Mouse (Mus musculus) embryonic stem cell, embryonic (primary cell): Measurements from ENCODE around the gene Ess2.

Source experiments
- CTCF ChIA-PET, 4 experiments: fragments of 300-600 bp in 2 of 4; fragments of 350-600 bp in 2 of 4; sonication (Branson Sonifier 250); formaldehyde crosslinking; loops; one replicate each; lab custom pipeline; 2022; ENCODE audit warnings: inconsistent platforms in 2 of 4; lab: Charles Lee
- POLR2A ChIA-PET, 4 experiments: fragments of 300-600 bp in 2 of 4; fragments of 350-600 bp in 2 of 4; sonication (Branson Sonifier 250); formaldehyde crosslinking; loops; one replicate each; lab custom pipeline; 2022; ENCODE audit warnings: antibody characterized with exemption in 4 of 4, inconsistent platforms in 1 of 4; lab: Charles Lee

Gene Ess2

GRCm38 (mm10) chr16:17891567-17891959, 19.6 kb downstream of the Ess2 start, which contains the start of gene Gm20518:
Gm20518 (minus strand) TSS chr16:17891671.
- CTCF ChIA-PET, result interaction anchor here (0.5 to 2.8 kb wide), 24 partner anchors 8 to 744 kb away, joined by 3 to 14 read pairs (median 4); partner anchors contain the start of genes Ccdc116 (in 1 of the 4), Dgcr6 (in 1 of the 4), Ess2 (in 1 of the 4) and Slc25a1 (in 1 of the 4)
- POLR2A ChIA-PET, result interaction anchor here (0.6 to 4.6 kb wide), 103 partner anchors 8 to 921 kb away, joined by 3 to 52 read pairs (median 5); partner anchors contain the start of genes Ess2 (in 3 of the 4), Gsc2 (in 3 of the 4), Slc25a1 (in 3 of the 4) and Cdc45 (in 1 of the 4)

- POLR2A ChIA-PET, result interaction anchor here (0.6 to 4.6 kb wide), 100 partner anchors 8 to 921 kb away, joined by 3 to 52 read pairs (median 5); partner anchors contain the start of genes Ess2 (in 3 of the 4), Gsc2 (in 3 of the 4), Slc25a1 (in 3 of the 4) and Cdc45 (in 1 of the 4)
- CTCF ChIA-PET, result interaction anchor here in 3 of 4 experiments (0.5 to 2.8 kb wide), 23 partner anchors 9 to 744 kb away, joined by 3 to 14 read pairs (median 4); partner anchors contain the start of genes Ccdc116 (in 1 of the 3), Dgcr6 (in 1 of the 3), Ess2 (in 1 of the 3) and Slc25a1 (in 1 of the 3)
These were observed 20.1 kb downstream of the Ess2 start for GRCm38 (mm10) chr16:17890917-17891566.

GRCm38 (mm10) chr16:17890342-17890727, 20.8 kb downstream of the Ess2 start:
- CTCF ChIA-PET, result interaction anchor here in 2 of 4 experiments (0.7 to 2.8 kb wide), 2 partner anchors 41 to 670 kb away, joined by 6 to 14 read pairs; no protein-coding TSS in a partner anchor

GRCm38 (mm10) chr16:17889689-17890341, 21.3 kb downstream of the Ess2 start:
- CTCF ChIA-PET, result interaction anchor here in 1 of 4 experiments (0.7 kb wide), 1 partner anchor 670 kb away, joined by 6 read pairs; no protein-coding TSS in a partner anchor
- POLR2A ChIA-PET, result interaction anchor here in 2 of 4 experiments (0.7 to 4.6 kb wide), 14 partner anchors 9 to 199 kb away, joined by 3 to 52 read pairs (median 11); partner anchors contain the start of genes Slc25a1 (in 2 of the 2), Ess2 (in 1 of the 2) and Klhl22 (in 1 of the 2)

More at GRCm38 (mm10) chr16:17890342-17890727, 20.8 kb downstream of the Ess2 start:
- POLR2A ChIA-PET, result interaction anchor here (0.6 to 4.6 kb wide), 36 partner anchors 8 to 922 kb away, joined by 3 to 52 read pairs (median 8); partner anchors contain the start of genes Ess2 (in 2 of the 4), Slc25a1 (in 2 of the 4), Cdc45 (in 1 of the 4) and Gsc2 (in 1 of the 4)

- ChIA-PET CTCF (interaction anchor here in 1 of 4 experiments (1.7 kb wide), 1 partner anchor 35 kb away, joined by 4 read pairs; no protein-coding TSS in a partner anchor), POLR2A (interaction anchor here in 3 of 4 experiments (0.7 to 6.8 kb wide), 18 partner anchors 7 to 205 kb away, joined by 3 to 36 read pairs (median 4); partner anchors contain the start of genes Slc25a1 (in 2 of the 3), Ess2 (in 1 of the 3), Gm20518 (in 1 of the 3) and Klhl22 (in 1 of the 3))
These were observed 27.0 kb downstream of the Ess2 start for GRCm38 (mm10) chr16:17884116-17884515.

- ChIA-PET CTCF (no interaction called here), POLR2A (interaction anchor here in 3 of 4 experiments (0.9 to 6.8 kb wide), 6 partner anchors 9 to 15 kb away, joined by 3 to 36 read pairs (median 6); partner anchors contain the start of gene Gm20518 (in 3 of the 3))
These were observed 29.0 kb downstream of the Ess2 start for GRCm38 (mm10) chr16:17882196-17882595.

GRCm38 (mm10) chr16:17879571-17879970, 31.6 kb downstream of the Ess2 start:
- POLR2A ChIA-PET, result interaction anchor here in 2 of 4 experiments (0.7 to 6.8 kb wide), 6 partner anchors 8 to 45 kb away, joined by 3 to 36 read pairs (median 4); partner anchors contain the start of gene Gm20518 (in 2 of the 2)
- CTCF ChIA-PET, result no interaction called here

GRCm38 (mm10) chr16:17876096-17876495, 35.1 kb downstream of the Ess2 start:
- ChIA-PET CTCF (no interaction called here), POLR2A (interaction anchor here in 1 of 4 experiments (2.4 kb wide), 1 partner anchor 16 kb away, joined by 8 read pairs; the partner anchor contains the start of gene Gm20518)

GRCm38 (mm10) chr16:17875174-17875573, 36.0 kb downstream of the Ess2 start:
- ChIA-PET CTCF (interaction anchor here in 1 of 4 experiments (0.8 kb wide), 1 partner anchor 63 kb away, joined by 4 read pairs; no protein-coding TSS in a partner anchor), POLR2A (interaction anchor here in 1 of 4 experiments (2.4 kb wide), 1 partner anchor 17 kb away, joined by 8 read pairs; the partner anchor contains the start of gene Gm20518)

- CTCF ChIA-PET, result interaction anchor here in 1 of 4 experiments (0.5 kb wide), 1 partner anchor 11 kb away, joined by 5 read pairs; no protein-coding TSS in a partner anchor
- POLR2A ChIA-PET, result interaction anchor here in 3 of 4 experiments (0.5 to 2.4 kb wide), 5 partner anchors 11 to 19 kb away, joined by 3 to 12 read pairs (median 3); partner anchors contain the start of gene Gm20518 (in 2 of the 3)
These were observed 38.2 kb downstream of the Ess2 start for GRCm38 (mm10) chr16:17872995-17873394.

GRCm38 (mm10) chr16:17871248-17871647, 39.9 kb downstream of the Ess2 start:
- POLR2A ChIA-PET, result interaction anchor here in 2 of 4 experiments (1.0 to 6.5 kb wide), 3 partner anchors 9 to 20 kb away, joined by 5 to 37 read pairs (median 12); partner anchors contain the start of gene Gm20518 (in 2 of the 2)
- CTCF ChIA-PET, result no interaction called here

GRCm38 (mm10) chr16:17865770-17866169, 45.4 kb downstream of the Ess2 start:
- ChIA-PET CTCF (no interaction called here), POLR2A (interaction anchor here in 3 of 4 experiments (1.0 to 6.5 kb wide), 10 partner anchors 16 to 224 kb away, joined by 3 to 37 read pairs (median 4); partner anchors contain the start of gene Gm20518 (in 3 of the 3))

- POLR2A ChIA-PET, result interaction anchor here in 3 of 4 experiments (0.8 to 6.5 kb wide), 11 partner anchors 12 to 224 kb away, joined by 3 to 37 read pairs (median 3); partner anchors contain the start of gene Gm20518 (in 3 of the 3)
- CTCF ChIA-PET, result no interaction called here
These were observed 45.9 kb downstream of the Ess2 start for GRCm38 (mm10) chr16:17865293-17865692.

- ChIA-PET POLR2A (interaction anchor here in 2 of 4 experiments (0.5 to 0.8 kb wide), 2 partner anchors 54 to 98 kb away, joined by 3 read pairs; no protein-coding TSS in a partner anchor), CTCF (interaction anchor here (0.7 to 4.3 kb wide), 8 partner anchors 9 to 352 kb away, joined by 3 to 21 read pairs (median 3); no protein-coding TSS in a partner anchor)
These were observed 52.6 kb downstream of the Ess2 start for GRCm38 (mm10) chr16:17858592-17858991.

GRCm38 (mm10) chr16:17857157-17857556, 54.0 kb downstream of the Ess2 start:
- ChIA-PET CTCF (interaction anchor here in 3 of 4 experiments (0.6 to 4.3 kb wide), 4 partner anchors 8 to 24 kb away, joined by 4 to 21 read pairs (median 12); no protein-coding TSS in a partner anchor), POLR2A (interaction anchor here in 1 of 4 experiments (0.8 kb wide), 1 partner anchor 34 kb away, joined by 3 read pairs; the partner anchor contains the start of gene Gm20518)

GRCm38 (mm10) chr16:17853263-17853662, 57.9 kb downstream of the Ess2 start:
- ChIA-PET POLR2A (interaction anchor here in 1 of 4 experiments (0.7 kb wide), 1 partner anchor 22 kb away, joined by 5 read pairs; no protein-coding TSS in a partner anchor), CTCF (interaction anchor here in 1 of 4 experiments (0.6 to 0.7 kb wide), 2 partner anchors 14 to 182 kb away, joined by 3 read pairs; no protein-coding TSS in a partner anchor)
